Mouse (Mus musculus) lung, embryonic 14.5 days (tissue): Measurements from ENCODE around the gene Frs2. TPM values are rescaled to one million over a fixed set of nuclear protein-coding genes. Genes with fewer than 3 reads are reported as not detected.

Experiments
- ATAC-seq: fragments of 200-750 bp; cut with Nextera tagmentation; 2 replicates; pipeline ENCODE4 v1.8.0; 2017; ENCODE audit warnings: mild to moderate bottlenecking, moderate TSS enrichment, moderate library complexity; ENCODE audit not compliant: insufficient read depth
- DNase-seq: peaks from one replicate; pipeline ENCODE4 v3.0.0-alpha.2; 2015
- H3K27ac ChIP-seq: fragments of 300-500 bp; sonication (generic); 2 replicates; pipeline ENCODE4 v1.5.1; 2014; ENCODE audit warnings: low read depth, mild to moderate bottlenecking, moderate library complexity
- H3K27me3 ChIP-seq: fragments of 300-500 bp; sonication (generic); 2 replicates; pipeline ENCODE4 v1.6.1; 2014; ENCODE audit warnings: low read length, control low read depth; ENCODE audit not compliant: insufficient read depth
- H3K36me3 ChIP-seq: fragments of 300-500 bp; sonication (generic); 2 replicates; pipeline ENCODE4 v1.6.1; 2014; ENCODE audit warnings: control low read depth; ENCODE audit not compliant: insufficient read depth
- H3K4me1 ChIP-seq: fragments of 300-500 bp; sonication (generic); 2 replicates; pipeline ENCODE4 v1.6.1; 2014; ENCODE audit warnings: antibody characterized with exemption, control low read depth; ENCODE audit not compliant: insufficient read depth
- H3K4me2 ChIP-seq: fragments of 300-500 bp; sonication (generic); 2 replicates; pipeline ENCODE4 v1.6.1; 2014; ENCODE audit warnings: mild to moderate bottlenecking
- H3K4me3 ChIP-seq: fragments of 300-500 bp; sonication (generic); 2 replicates; pipeline ENCODE4 v1.5.1; 2014; ENCODE audit warnings: low read depth, low read length
- H3K9ac ChIP-seq: fragments of 300-500 bp; sonication (generic); 2 replicates; pipeline ENCODE4 v1.6.1; 2014
- H3K9me3 ChIP-seq: fragments of 300-500 bp; sonication (generic); 2 replicates; pipeline ENCODE4 v1.6.1; 2016; ENCODE audit warnings: low read depth, low read length, control low read depth
- CTCF ChIP-seq: IDR thresholded peaks from 2 replicates; pipeline ENCODE4 v1.5.1; 2016; ENCODE audit warnings: antibody characterized with exemption, low read depth
- WGBS: fragments of 180-500 bp; shearing (Covaris S2); extraction: QIAGEN DNeasy Blood & Tissue Kit; methylation state at CpG from one replicate; pipeline ENCODE4 v1.1.7; 2014; 5-methylcytosine and 5-hydroxymethylcytosine counted together
- polyA plus RNA-seq: library from polyadenylated mRNA; unstranded; fragments of >200 nt; fragmentation: Nextera tagmentation; extraction: Ambion mirVana; gene quantifications from 2 replicates; pipeline ENCODE4 v1.2.1, GENCODE M21; 2014

The Frs2 gene
- 26.4 and 27.8 TPM in 2 replicates for polyA plus RNA-seq

DNA sequence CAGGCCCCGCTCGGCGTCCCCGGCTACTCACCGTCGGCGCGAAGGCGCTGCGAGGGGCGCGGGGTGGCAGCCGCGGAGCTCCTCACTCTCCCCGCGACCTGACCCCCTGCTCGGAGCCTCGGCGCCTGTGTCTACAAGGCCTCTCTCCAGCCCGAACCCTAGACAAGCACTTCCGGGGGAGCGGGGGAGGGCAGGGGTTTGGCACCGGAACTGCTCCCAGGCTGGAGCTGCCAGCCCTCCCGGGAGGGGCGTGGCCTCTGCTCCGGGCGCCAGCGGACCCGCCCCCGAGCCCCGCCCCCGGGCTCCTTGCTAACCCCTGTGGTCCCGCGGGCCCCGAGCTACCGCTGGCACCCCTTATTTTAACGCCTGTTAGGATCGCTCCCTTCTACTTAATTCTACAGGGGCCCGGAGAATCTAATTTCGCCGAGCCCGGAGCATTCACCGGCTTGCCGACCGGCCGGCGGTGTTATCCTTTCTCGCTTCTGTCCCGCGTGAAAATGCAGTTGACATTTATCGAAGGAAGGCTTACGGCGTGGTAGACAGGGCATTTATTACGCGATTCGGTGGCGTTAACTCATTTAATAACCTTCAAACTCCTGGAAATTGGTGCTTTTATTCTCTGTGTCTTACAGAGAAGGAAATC is at the start of gene Frs2:
Gene Frs2, minus strand, starts transcription at position 174 of the 643 bp plus-strand sequence.
- peak within 1 kb of the TSS; percentile 66 for H3K4me2 ChIP-seq
- H3K4me3 ChIP-seq, result peak within 1 kb of the TSS; percentile 100
- H3K4me1 ChIP-seq, result peaks cover 31% of the 10 kb centered on the region
- H3K27me3 ChIP-seq, result no peaks in the 10 kb centered on the region
- peak within 1 kb of the TSS; percentile 96 for H3K9ac ChIP-seq
- DNase-seq (peak; percentile 96), ATAC-seq (peak; percentile 95)
- no peaks in the 10 kb centered on the region for H3K36me3 ChIP-seq
- H3K9me3 ChIP-seq, result no peaks in the 10 kb centered on the region
- H3K27ac ChIP-seq, result peak within 1 kb of the TSS; percentile 92
- 1% methylated on average over 57 of the region's 57 CpGs for WGBS
- no peak for TF ChIP-seq CTCF

DNA sequence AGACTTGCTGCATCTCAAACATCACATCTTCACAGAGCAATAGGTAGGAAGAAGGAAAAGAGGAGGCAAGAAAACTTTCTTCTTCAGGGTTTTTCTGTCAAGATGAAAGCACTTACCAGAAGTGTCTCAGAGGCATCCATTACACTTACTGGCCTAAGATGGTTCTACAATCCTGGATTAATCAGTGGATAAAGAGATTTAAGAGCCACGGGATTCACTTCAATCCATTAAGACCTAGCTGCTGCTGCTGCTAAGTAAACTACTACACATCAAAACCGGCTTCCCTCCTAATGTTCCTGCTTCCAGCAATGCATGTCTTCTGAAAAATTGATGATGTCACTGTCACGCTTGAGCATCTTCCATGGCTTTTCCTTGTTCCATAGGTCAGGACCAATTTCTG is 48.4 kb upstream of the Frs2 start:
- 77% methylated on average over 3 of the region's 3 CpGs for WGBS
- Histone ChIP-seq H3K4me2 (no peak overlapping the region), H3K27ac (no peak overlapping the region), H3K4me1 (no peaks in the 10 kb centered on the region), H3K36me3 (no peaks in the 10 kb centered on the region), H3K4me3 (no peak overlapping the region), H3K9ac (no peak overlapping the region), H3K9me3 (no peaks in the 10 kb centered on the region), H3K27me3 (no peaks in the 10 kb centered on the region)
- DNase-seq (no peak), ATAC-seq (no peak)
- no peak for TF ChIP-seq CTCF

DNA sequence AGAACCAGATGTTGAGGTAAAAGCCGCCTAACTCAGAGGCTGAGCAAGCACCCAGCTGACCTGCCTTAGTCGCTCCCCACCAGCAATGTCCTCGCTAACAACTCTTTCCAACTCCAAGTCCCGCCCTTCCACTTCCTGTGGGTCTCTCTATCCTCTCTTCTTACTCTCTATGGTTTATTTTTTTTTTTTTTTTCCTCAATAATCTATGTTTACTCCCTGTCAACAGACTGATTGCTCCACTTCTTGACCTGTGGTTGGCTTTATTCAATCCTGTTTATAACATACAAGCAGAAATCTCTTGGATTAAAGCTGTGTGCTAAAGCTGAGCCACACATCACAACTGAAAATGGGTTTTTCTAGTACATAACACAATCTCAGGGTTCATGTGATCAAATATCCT is 47.4 kb upstream of the Frs2 start:
- no peaks in the 10 kb centered on the region for H3K36me3 ChIP-seq
- H3K4me3 ChIP-seq, result no peak overlapping the region
- no peaks in the 10 kb centered on the region for H3K27me3 ChIP-seq
- no peaks in the 10 kb centered on the region for H3K4me1 ChIP-seq
- no peak overlapping the region for H3K4me2 ChIP-seq
- WGBS, result 95% methylated on average over 4 of the region's 4 CpGs
- no peak overlapping the region for H3K27ac ChIP-seq
- DNase-seq (no peak), ATAC-seq (no peak)
- no peak for TF ChIP-seq CTCF
- no peaks in the 10 kb centered on the region for H3K9me3 ChIP-seq
- H3K9ac ChIP-seq, result no peak overlapping the region

DNA sequence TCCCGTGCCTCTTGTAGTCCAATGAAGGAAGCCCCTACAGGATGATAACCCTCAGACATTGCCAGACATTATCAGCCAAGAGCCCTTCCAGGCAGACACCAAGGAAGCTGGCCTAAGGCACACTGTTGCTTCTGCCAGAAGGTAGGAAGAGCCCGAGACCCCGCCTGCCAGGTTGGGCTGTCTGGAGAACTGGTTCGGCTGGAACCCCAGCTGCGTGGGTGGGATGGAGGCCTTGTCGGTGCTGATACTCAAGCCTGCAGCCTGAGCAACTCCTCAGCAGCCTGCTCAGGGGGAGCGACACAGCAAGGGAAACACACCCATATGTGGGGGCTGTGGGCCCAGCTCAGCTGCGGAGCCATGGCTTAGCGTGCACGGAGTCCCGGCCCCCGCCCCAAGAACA is 46.7 kb upstream of the Frs2 start:
- DNase-seq (no peak), ATAC-seq (no peak)
- Histone ChIP-seq H3K9ac (no peak overlapping the region), H3K27ac (no peak overlapping the region), H3K36me3 (no peaks in the 10 kb centered on the region), H3K27me3 (no peaks in the 10 kb centered on the region), H3K4me2 (no peak overlapping the region), H3K4me1 (no peaks in the 10 kb centered on the region), H3K4me3 (no peak overlapping the region), H3K9me3 (no peaks in the 10 kb centered on the region)
- no peak for TF ChIP-seq CTCF
- WGBS, result 83% methylated on average over 12 of the region's 12 CpGs

DNA sequence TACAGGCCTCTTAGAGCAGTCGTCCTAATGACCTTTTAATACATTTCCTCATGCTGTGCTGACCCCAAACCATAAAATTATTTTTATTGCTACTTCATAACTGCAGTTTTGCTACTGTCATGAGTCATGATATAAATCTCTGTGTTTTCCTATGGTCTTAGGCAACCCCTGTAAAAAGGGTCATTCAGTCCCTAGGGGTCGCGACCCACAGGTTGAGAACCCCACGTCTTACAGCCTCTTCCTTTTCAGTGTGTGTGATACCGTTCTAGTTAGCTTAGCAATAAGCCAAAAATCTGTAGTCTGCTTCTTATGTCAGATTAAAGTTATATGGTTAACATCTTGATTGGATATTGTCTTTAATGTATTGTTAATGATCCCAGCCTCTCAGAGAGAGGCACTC is 45.0 kb upstream of the Frs2 start:
- Histone ChIP-seq H3K27me3 (no peaks in the 10 kb centered on the region), H3K9ac (no peak overlapping the region), H3K9me3 (no peaks in the 10 kb centered on the region), H3K27ac (no peak overlapping the region), H3K4me1 (no peaks in the 10 kb centered on the region), H3K36me3 (no peaks in the 10 kb centered on the region), H3K4me3 (no peak overlapping the region), H3K4me2 (no peak overlapping the region)
- 74% methylated on average over 5 of the region's 5 CpGs for WGBS
- no peak for TF ChIP-seq CTCF
- ATAC-seq, result no peak
- DNase-seq, result no peak

DNA sequence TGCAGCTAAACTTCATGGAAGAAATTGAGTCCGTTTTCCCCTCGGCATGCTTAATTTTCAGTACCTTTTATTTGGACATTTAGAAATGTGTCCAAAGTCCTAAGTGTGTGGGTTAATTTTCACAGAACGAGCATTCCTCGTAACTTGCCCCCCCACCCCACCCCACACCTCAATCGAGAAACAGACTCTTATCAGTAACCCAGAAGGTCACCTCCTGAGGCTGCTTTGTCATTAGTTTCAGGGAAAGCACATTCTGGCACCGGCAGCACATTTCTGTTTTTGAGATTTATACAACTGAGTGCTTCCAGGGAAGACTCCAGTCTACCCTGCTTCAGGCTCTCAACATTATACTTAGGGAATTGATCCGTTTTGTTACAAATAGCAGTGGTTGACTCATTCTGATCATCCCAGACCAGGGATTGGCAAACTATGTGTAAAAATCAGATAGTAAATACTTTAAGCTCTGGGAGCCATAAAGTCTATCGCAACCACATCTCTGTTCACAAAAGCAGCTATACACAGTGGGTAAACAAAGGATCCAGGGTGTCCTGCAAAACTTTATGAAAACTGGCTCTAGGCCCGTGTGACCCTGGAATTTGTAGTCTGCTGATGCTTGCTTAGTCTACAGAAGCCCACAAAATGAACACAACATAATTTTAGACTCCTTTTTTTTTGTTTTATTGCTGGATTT is 37.2 kb upstream of the Frs2 start:
- no peak overlapping the region for H3K27ac ChIP-seq

DNA sequence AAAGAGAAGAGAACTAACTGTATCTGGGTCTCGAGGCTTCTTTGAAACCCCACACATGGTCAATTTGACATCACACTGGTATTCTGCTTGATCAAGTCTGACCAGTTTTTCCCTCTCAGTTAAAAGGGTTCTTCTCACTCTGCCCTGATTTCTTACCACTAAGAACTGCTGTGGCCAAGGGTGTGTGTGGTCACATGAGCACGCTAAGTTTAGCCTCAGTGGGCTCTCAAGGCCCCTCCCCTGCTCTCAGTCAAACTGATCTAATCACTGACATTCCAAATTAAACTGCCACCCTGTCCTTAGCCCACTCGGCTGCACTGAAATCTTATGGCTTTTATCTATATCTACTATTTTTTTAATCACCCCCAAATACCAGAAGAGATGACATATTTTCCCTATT is 32.8 kb upstream of the Frs2 start:
- H3K27me3 ChIP-seq, result no peaks in the 10 kb centered on the region
- no peak overlapping the region for H3K4me2 ChIP-seq
- H3K27ac ChIP-seq, result no peak overlapping the region
- no peaks in the 10 kb centered on the region for H3K4me1 ChIP-seq
- ATAC-seq (peak; percentile 52; the same call in 1 of the 2 replicates), DNase-seq (no peak)
- H3K4me3 ChIP-seq, result no peak overlapping the region
- H3K36me3 ChIP-seq, result no peaks in the 10 kb centered on the region
- WGBS, result 15% methylated on average over 3 of the region's 3 CpGs
- no peak for TF ChIP-seq CTCF
- H3K9ac ChIP-seq, result no peak overlapping the region
- H3K9me3 ChIP-seq, result no peaks in the 10 kb centered on the region

More for the DNA sequence above, 37.2 kb upstream of the Frs2 start:
- H3K4me1 ChIP-seq, result no peaks in the 10 kb centered on the region
- no peaks in the 10 kb centered on the region for H3K27me3 ChIP-seq
- ATAC-seq, result no peak
- no peak for TF ChIP-seq CTCF
- no peaks in the 10 kb centered on the region for H3K9me3 ChIP-seq
- no peak overlapping the region for H3K4me3 ChIP-seq
- H3K9ac ChIP-seq, result no peak overlapping the region
- H3K36me3 ChIP-seq, result no peaks in the 10 kb centered on the region
- DNase-seq, result no peak
- H3K4me2 ChIP-seq, result no peak overlapping the region
- 41% methylated on average over 9 of the region's 9 CpGs for WGBS
